Mouse (Mus musculus) lung, postnatal 0 days (tissue): Measurements from ENCODE around the gene Zfp672.

Source experiments
- CTCF ChIP-seq: IDR thresholded peaks from 2 replicates; pipeline ENCODE4 v1.5.1; 2016; ENCODE audit warnings: antibody characterized with exemption, mild to moderate bottlenecking
- EP300 ChIP-seq: IDR thresholded peaks from 2 replicates; pipeline ENCODE4 v1.6.1; 2016; ENCODE audit warnings: antibody characterized with exemption, mild to moderate bottlenecking, control low read depth

GRCm38 (mm10) chr11:58274572-58274971 lies 55.6 kb downstream of the Zfp672 start, which contains the start of gene 4930438A08Rik:
- TF ChIP-seq CTCF, result no peak
- TF ChIP-seq EP300, result no peak
